Mouse (Mus musculus): ENCODE measurements around the gene Nlrx1. TPM values are rescaled to one million over a fixed set of nuclear protein-coding genes. Genes with fewer than 3 reads are reported as not detected.
A peak's percentile ranks its signal among the peaks of the same experiment; 100 is the strongest.

The Nlrx1 gene
- polyA plus RNA-seq, 1 experiment from 2014 or later: 6.6 TPM

DNA sequence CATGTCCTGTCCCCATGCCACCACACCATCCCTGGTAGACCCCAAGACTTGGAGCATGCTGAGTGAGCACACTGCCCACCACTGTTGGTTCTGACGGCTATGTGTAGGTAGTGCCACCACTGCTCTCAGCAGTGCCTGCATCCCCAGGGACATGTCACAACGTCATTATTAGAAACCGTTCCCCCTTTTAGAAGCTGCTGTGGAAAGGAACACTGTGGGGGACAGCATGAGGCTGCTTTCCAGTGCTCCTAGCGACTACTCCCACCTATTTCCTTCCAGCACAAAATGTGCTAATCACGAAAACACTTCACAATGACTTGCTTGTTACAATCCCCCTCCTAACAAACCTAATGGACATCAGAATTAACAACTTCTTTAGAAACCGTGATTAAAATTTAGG, 42.4 kb downstream of the Nlrx1 start:
- WGBS: 52% methylated on average over 6 of the region's 6 CpGs
- Histone ChIP-seq H3K9me3 (ENCODE audit: low read length) (no peaks in the 10 kb centered on the region), H3K4me1 (ENCODE audit: insufficient read depth, low read length) (peaks cover 4% of the 10 kb centered on the region), H3K27ac (ENCODE audit: low read length) (0 out of 2 replicates have a peak overlapping the region, but pooled peaks have one; percentile 25), H3K9ac (replicated peaks; ENCODE audit: low read length) (no peak overlapping the region), H3K36me3 (ENCODE audit: insufficient read depth, low read length) (no peaks in the 10 kb centered on the region), H3K4me2 (replicated peaks; ENCODE audit: low read depth, low read length) (no peak overlapping the region), H3K4me3 (ENCODE audit: low read length) (no peak overlapping the region), H3K27me3 (ENCODE audit: insufficient read depth, low read length) (no peaks in the 10 kb centered on the region)
- no peak for ATAC-seq (ENCODE audit: low FRiP score, low TSS enrichment)

GRCm38 (mm10) chr9:44213538-44213937, 54.9 kb downstream of the Nlrx1 start:
- no peak for ATAC-seq (ENCODE audit: low FRiP score, low TSS enrichment)
- Histone ChIP-seq H3K9me3 (ENCODE audit: low read length) (peaks cover 5% of the 10 kb centered on the region; the same call in 1 of the 2 replicates), H3K4me1 (ENCODE audit: insufficient read depth, low read length) (no peaks in the 10 kb centered on the region), H3K4me3 (ENCODE audit: low read length) (no peak overlapping the region), H3K9ac (replicated peaks; ENCODE audit: low read length) (no peak overlapping the region), H3K4me2 (replicated peaks; ENCODE audit: low read depth, low read length) (no peak overlapping the region), H3K27ac (ENCODE audit: low read length) (no peak overlapping the region), H3K27me3 (ENCODE audit: insufficient read depth, low read length) (no peaks in the 10 kb centered on the region), H3K36me3 (ENCODE audit: insufficient read depth, low read length) (peaks cover 10% of the 10 kb centered on the region)
- WGBS: 96% methylated on average over 14 of the region's 14 CpGs

- Histone ChIP-seq H3K27me3 (ENCODE audit: insufficient read depth, low read length) (no peaks in the 10 kb centered on the region), H3K36me3 (ENCODE audit: insufficient read depth, low read length) (peaks cover 10% of the 10 kb centered on the region), H3K27ac (ENCODE audit: low read length) (no peak overlapping the region), H3K4me3 (ENCODE audit: low read length) (no peak overlapping the region), H3K9ac (replicated peaks; ENCODE audit: low read length) (no peak overlapping the region), H3K4me2 (replicated peaks; ENCODE audit: low read depth, low read length) (no peak overlapping the region), H3K9me3 (ENCODE audit: low read length) (peaks cover 5% of the 10 kb centered on the region; the same call in 1 of the 2 replicates), H3K4me1 (ENCODE audit: insufficient read depth, low read length) (no peaks in the 10 kb centered on the region)
- 84% methylated on average over 4 of the region's 4 CpGs for whole genome bisulfite sequencing
- no peak for ATAC-seq (ENCODE audit: low FRiP score, low TSS enrichment)
Measured at GRCm38 (mm10) chr9:44212406-44212805, 56.0 kb downstream of the Nlrx1 start.

DNA sequence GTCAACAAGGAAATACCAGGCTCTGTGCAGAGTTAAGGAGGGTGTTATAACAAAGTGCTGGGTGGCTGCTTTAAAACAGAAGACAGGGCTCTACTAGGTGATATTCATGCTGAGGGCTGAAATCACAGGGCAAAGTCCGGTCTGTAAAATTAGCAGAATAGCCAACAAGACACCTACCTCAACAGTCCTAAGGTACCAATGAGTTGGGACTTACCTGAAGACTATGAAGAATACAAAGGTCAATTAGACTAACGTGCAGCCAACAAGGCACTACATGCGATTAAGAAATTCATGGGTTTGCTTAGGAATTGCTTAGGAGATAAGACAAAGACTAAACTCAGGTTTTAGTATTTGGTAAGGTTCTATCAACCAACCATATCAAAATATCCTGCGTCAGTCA, 59.0 kb downstream of the Nlrx1 start:
- H3K4me2 ChIP-seq (replicated peaks; ENCODE audit: low read depth, low read length): no peak overlapping the region
- no peak for ATAC-seq (ENCODE audit: low FRiP score, low TSS enrichment)

GRCm38 (mm10) chr9:44207840-44208239, 60.6 kb downstream of the Nlrx1 start:
- peaks cover 10% of the 10 kb centered on the region for H3K36me3 ChIP-seq (ENCODE audit: insufficient read depth, low read length)
- no peak overlapping the region for H3K4me3 ChIP-seq (ENCODE audit: low read length)
- peaks cover 5% of the 10 kb centered on the region; the same call in 1 of the 2 replicates for H3K9me3 ChIP-seq (ENCODE audit: low read length)
- no peak overlapping the region for H3K9ac ChIP-seq (replicated peaks; ENCODE audit: low read length)
- no peak overlapping the region for H3K27ac ChIP-seq (ENCODE audit: low read length)
- no peaks in the 10 kb centered on the region for H3K4me1 ChIP-seq (ENCODE audit: insufficient read depth, low read length)
- H3K4me2 ChIP-seq (replicated peaks; ENCODE audit: low read depth, low read length): no peak overlapping the region
- H3K27me3 ChIP-seq (ENCODE audit: insufficient read depth, low read length): no peaks in the 10 kb centered on the region
- ATAC-seq (ENCODE audit: low FRiP score, low TSS enrichment): no peak
- 91% methylated on average over 2 of the region's 2 CpGs for WGBS

More for the DNA sequence above, 59.0 kb downstream of the Nlrx1 start:
- H3K27me3 ChIP-seq (ENCODE audit: insufficient read depth, low read length): no peaks in the 10 kb centered on the region
- WGBS: 90% methylated on average over 4 of the region's 4 CpGs
- peaks cover 10% of the 10 kb centered on the region for H3K36me3 ChIP-seq (ENCODE audit: insufficient read depth, low read length)
- H3K27ac ChIP-seq (ENCODE audit: low read length): no peak overlapping the region
- peaks cover 5% of the 10 kb centered on the region; the same call in 1 of the 2 replicates for H3K9me3 ChIP-seq (ENCODE audit: low read length)
- H3K4me1 ChIP-seq (ENCODE audit: insufficient read depth, low read length): no peaks in the 10 kb centered on the region
- no peak overlapping the region for H3K4me3 ChIP-seq (ENCODE audit: low read length)
- no peak overlapping the region for H3K9ac ChIP-seq (replicated peaks; ENCODE audit: low read length)

Other genes with a start within 250 kb of the Nlrx1 start
- gene Thy1, start 225.2 kb downstream of the Nlrx1 start, polyA plus RNA-seq (2015; fragmentation: Nextera tagmentation; extraction: Ambion mirVana): 7.7 and 10.5 TPM in 2 replicates
- gene Usp2, start 201.6 kb downstream of the Nlrx1 start, polyA plus RNA-seq (2015; fragmentation: Nextera tagmentation; extraction: Ambion mirVana): 53.9 and 57.7 TPM in 2 replicates
- gene Mfrp, start 166.9 kb downstream of the Nlrx1 start, polyA plus RNA-seq (2015; fragmentation: Nextera tagmentation; extraction: Ambion mirVana): 0.10 and 0.25 TPM in 2 replicates
- gene C1qtnf5, start 161.4 kb downstream of the Nlrx1 start, polyA plus RNA-seq (2015; fragmentation: Nextera tagmentation; extraction: Ambion mirVana): 4.7 and 5.7 TPM in 2 replicates
- gene Gm49380, start 155.1 kb downstream of the Nlrx1 start, polyA plus RNA-seq (2015; fragmentation: Nextera tagmentation; extraction: Ambion mirVana): 0.22 and 0.25 TPM in 2 replicates
- 75.0 and 87.0 TPM in 2 replicates for gene Rnf26, start 155.1 kb downstream of the Nlrx1 start, polyA plus RNA-seq (2015; fragmentation: Nextera tagmentation; extraction: Ambion mirVana)
- gene Mcam, start 134.1 kb downstream of the Nlrx1 start, polyA plus RNA-seq (2015; fragmentation: Nextera tagmentation; extraction: Ambion mirVana): 54.3 and 60.3 TPM in 2 replicates
- 17.6 and 24.0 TPM in 2 replicates for gene Cbl, start 34.5 kb downstream of the Nlrx1 start, polyA plus RNA-seq (2015; fragmentation: Nextera tagmentation; extraction: Ambion mirVana)
- not detected in 2 replicates for gene Ccdc153, start 27.9 kb downstream of the Nlrx1 start, polyA plus RNA-seq (2015; fragmentation: Nextera tagmentation; extraction: Ambion mirVana)
- gene Pdzd3, start 17.1 kb downstream of the Nlrx1 start, polyA plus RNA-seq (2015; fragmentation: Nextera tagmentation; extraction: Ambion mirVana): 13.3 and 14.1 TPM in 2 replicates
- gene Abcg4, start 20.0 kb upstream of the Nlrx1 start, polyA plus RNA-seq (2015; fragmentation: Nextera tagmentation; extraction: Ambion mirVana): 2.8 TPM in 2 replicates
- 27.2 and 31.1 TPM in 2 replicates for gene Hinfp, start 37.1 kb upstream of the Nlrx1 start, polyA plus RNA-seq (2015; fragmentation: Nextera tagmentation; extraction: Ambion mirVana)
- gene C2cd2l, start 51.7 kb upstream of the Nlrx1 start, polyA plus RNA-seq (2015; fragmentation: Nextera tagmentation; extraction: Ambion mirVana): 11.6 and 14.3 TPM in 2 replicates
- gene Dpagt1, start 57.4 kb upstream of the Nlrx1 start, polyA plus RNA-seq (2015; fragmentation: Nextera tagmentation; extraction: Ambion mirVana): 45.4 and 53.9 TPM in 2 replicates
- 353 and 432 TPM in 2 replicates for gene H2afx, start 66.1 kb upstream of the Nlrx1 start, polyA plus RNA-seq (2015; fragmentation: Nextera tagmentation; extraction: Ambion mirVana)
- 133 and 137 TPM in 2 replicates for gene Hmbs, start 75.6 kb upstream of the Nlrx1 start, polyA plus RNA-seq (2015; fragmentation: Nextera tagmentation; extraction: Ambion mirVana)
- gene Vps11, start 93.1 kb upstream of the Nlrx1 start, polyA plus RNA-seq (2015; fragmentation: Nextera tagmentation; extraction: Ambion mirVana): 38.5 and 40.0 TPM in 2 replicates
- 48.0 and 51.2 TPM in 2 replicates for gene Hyou1, start 110.9 kb upstream of the Nlrx1 start, polyA plus RNA-seq (2015; fragmentation: Nextera tagmentation; extraction: Ambion mirVana)
- 67.3 and 74.4 TPM in 2 replicates for gene Slc37a4, start 128.3 kb upstream of the Nlrx1 start, polyA plus RNA-seq (2015; fragmentation: Nextera tagmentation; extraction: Ambion mirVana)
- gene Rps25, start 138.5 kb upstream of the Nlrx1 start, polyA plus RNA-seq (2015; fragmentation: Nextera tagmentation; extraction: Ambion mirVana): 1,444 and 1,489 TPM in 2 replicates
- 138 TPM in 2 replicates for gene Trappc4, start 139.0 kb upstream of the Nlrx1 start, polyA plus RNA-seq (2015; fragmentation: Nextera tagmentation; extraction: Ambion mirVana)
- gene Ccdc84, start 150.0 kb upstream of the Nlrx1 start, polyA plus RNA-seq (2015; fragmentation: Nextera tagmentation; extraction: Ambion mirVana): 26.0 and 31.6 TPM in 2 replicates
- not detected in 2 replicates for gene Foxr1, start 172.5 kb upstream of the Nlrx1 start, polyA plus RNA-seq (2015; fragmentation: Nextera tagmentation; extraction: Ambion mirVana)
- 3.4 and 7.6 TPM in 2 replicates for gene Upk2, start 186.4 kb upstream of the Nlrx1 start, polyA plus RNA-seq (2015; fragmentation: Nextera tagmentation; extraction: Ambion mirVana)
- gene Bcl9l, start 214.2 kb upstream of the Nlrx1 start, polyA plus RNA-seq (2015; fragmentation: Nextera tagmentation; extraction: Ambion mirVana): 11.3 and 12.4 TPM in 2 replicates